Mouse (Mus musculus) gastrocnemius, postnatal 4 days (tissue): ENCODE measurements around the gene Plagl2. TPM values are rescaled to one million over a fixed set of nuclear protein-coding genes. Genes with fewer than 3 reads are reported as not detected.
A peak's percentile ranks its signal among the peaks of the same experiment; 100 is the strongest.
"Not testable (repeated sequence)": the region's sequence is repeated elsewhere in the genome, so short reads cannot be mapped to it uniquely, and the experiment has no call there.

ENCODE experiments used
- DNase-seq, 2 experiments: peaks; one replicate each; pipeline ENCODE4 v3.0.0; 2021 to 2022; ENCODE audit warnings: low spot score in 2 of 2, mixed read lengths in 2 of 2
- long read RNA-seq, 2 experiments: library from polyadenylated mRNA; stranded (forward); transcript quantifications; one replicate each; pipeline ENCODE4 v2.0.0; 2021
- total RNA-seq, 2 experiments: library from RNA; stranded (reverse); gene quantifications; 2 replicates each; pipeline ENCODE4 v1.2.3; 2021

Gene Plagl2
- 10 to 100 TPM; 13.4 to 13.6 TPM for total RNA-seq
- long read RNA-seq, experiment 1, partial matches to known transcripts, result 1 of 3 reads
- long read RNA-seq, experiment 1, other reads (novel, unspliced or antisense), result 2 of 3 reads
- long read RNA-seq, experiment 2, full-length matches to known transcripts, result 1 of 8 reads
- long read RNA-seq, experiment 2, partial matches to known transcripts, result 0 of 8 reads
- long read RNA-seq, experiment 2, other reads (novel, unspliced or antisense), result 7 of 8 reads

- DNase-seq, result peak; percentile 86 to 90
These were observed at the start of gene Plagl2, which contains the start of gene Pofut1 for GRCm38 (mm10) chr2:153241250-153242014. Gene Plagl2 (minus strand): TSS chr2:153241426. Gene Pofut1 (plus strand): TSS chr2:153241533.

DNA sequence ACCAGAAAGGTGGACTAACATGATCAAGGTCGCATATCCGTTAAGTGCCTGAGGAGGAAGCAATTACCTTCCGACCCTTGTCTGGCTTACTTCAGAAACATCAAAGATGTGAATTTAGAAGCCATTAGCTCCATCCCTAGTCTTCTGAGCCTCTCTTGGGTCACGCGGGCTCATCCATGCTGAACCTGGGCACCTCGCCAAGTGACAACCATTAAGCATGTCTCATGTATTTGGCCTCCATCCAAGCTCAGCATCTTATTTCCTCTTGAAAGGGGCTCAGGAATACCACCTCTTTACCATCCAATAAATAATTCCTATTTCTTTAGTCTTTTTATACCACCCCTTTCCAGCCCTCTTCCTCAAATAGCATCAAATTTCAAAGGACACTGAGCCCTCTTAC, 46.6 kb upstream of the Plagl2 start:
- DNase-seq, result no peak

DNA sequence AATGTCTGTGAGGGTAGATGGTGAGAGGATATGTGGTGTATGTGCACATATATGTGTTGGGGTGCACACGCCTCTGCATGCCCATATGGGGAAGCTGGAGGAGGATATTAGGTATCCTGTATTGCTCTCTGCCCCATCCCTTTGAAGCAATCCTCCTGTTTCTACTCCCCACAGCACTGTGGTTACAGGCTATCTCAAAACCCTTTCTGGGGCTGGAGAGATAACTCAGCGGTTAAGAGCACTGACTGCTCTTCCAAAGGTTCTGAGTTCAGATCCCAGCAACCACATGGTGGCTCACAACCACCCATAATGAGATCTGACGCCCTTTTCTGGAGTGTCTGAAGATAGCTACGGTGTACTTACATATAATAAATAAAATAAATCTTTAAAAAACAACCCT, 45.3 kb upstream of the Plagl2 start:
- DNase-seq, result no peak

DNA sequence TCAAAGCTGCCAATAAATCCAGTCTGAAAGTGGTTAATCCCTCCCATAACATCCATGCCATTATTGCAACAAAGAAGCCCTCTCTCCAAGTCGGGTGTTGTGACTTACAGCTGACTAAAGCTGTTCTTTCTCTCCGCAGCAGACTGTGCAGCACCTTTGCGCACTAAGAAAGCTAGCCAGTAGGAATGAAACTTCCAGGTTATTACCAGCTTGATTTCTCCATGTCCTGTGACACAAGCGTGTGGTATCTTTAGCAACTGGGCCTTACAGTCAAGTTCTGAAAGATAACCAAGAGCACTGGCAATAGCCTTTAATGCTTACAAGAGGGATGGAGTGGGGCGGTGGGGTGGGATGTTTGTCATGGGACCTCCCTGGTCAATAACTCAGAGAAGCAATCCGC, 42.7 kb upstream of the Plagl2 start:
- no peak for DNase-seq

DNA sequence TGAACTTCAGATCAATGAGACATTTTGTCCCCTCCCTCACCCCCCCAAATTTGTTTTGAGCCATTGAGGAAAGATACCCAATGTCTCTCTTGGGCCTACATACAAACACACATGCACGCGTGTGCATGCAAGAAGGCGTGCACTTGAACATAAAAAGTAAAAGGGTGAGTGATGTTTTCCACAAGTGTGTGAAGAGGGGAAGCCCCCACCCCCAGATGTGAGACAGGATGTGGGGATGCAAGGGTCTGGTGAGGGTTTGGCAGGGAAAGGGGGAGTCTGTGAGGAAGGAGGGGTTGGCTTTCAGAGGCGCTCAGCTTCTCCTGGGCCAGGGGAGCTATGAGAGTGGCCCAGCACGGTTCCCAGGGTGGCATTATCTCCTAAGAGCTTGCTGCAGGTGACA, 37.1 kb upstream of the Plagl2 start:
- no peak for DNase-seq

DNA sequence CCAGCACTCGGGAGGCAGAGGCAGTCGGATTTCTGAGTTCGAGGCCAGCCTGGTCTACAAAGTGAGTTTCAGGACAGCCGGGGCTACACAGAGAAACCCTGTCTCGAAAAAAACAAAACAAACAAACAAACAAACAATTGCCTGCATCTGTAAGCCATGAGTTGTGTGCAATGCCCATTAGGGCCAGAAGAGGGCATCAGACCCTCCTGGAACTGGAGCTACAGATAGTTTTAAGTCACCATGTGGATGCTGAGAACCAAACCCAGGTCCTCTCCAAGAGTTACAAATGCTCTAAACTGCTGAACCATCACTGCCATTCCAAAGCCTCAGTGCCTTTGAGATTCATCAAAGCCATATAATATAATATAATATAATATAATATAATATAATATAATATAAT, 35.6 kb upstream of the Plagl2 start:
- not testable (repeated sequence) for DNase-seq

DNA sequence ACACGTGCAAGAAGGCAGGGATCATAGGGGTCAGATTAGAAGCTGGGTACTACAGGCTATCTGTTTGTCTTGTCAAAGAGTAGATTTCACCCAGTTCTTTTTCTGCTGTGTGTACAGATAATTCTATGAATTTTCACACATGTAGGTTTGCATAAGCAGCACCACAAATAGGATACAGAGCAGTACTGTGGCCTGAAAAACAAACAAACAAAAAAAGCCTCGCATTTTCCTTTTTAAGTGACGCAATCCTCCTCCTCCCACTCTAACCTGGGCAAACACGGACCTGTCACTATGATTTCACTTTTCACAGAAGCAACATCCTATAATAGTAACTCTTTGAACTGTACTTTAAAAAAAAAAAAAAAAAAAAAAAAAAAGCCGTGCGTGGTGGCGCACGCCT, 35.2 kb upstream of the Plagl2 start:
- DNase-seq, result no peak

DNA sequence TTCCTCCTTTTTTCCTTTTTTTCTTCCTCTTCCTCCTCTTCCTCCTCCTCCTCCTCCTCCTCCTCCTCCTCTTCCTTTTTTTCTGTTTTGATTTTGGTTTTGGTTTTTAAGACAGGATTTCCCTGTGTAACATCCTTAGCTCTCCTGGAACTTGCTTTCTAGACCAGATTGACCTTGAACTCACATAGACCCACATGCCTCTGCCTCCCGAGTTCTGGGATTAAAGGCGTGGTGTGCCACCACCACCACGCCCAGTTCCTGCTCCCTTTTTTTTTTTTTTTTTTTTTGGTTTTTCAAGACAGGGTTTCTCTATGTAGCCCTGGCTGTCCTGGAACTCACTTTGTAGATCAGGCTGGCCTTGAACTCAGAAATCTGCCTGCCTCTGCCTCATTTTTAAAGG, 34.4 kb upstream of the Plagl2 start:
- not testable (repeated sequence) for DNase-seq

- no peak for DNase-seq
These were observed 33.7 kb upstream of the Plagl2 start for GRCm38 (mm10) chr2:153274919-153275247.

- DNase-seq, result not testable (repeated sequence)
These were observed 33.1 kb upstream of the Plagl2 start for GRCm38 (mm10) chr2:153274200-153274918.

- not testable (repeated sequence) for DNase-seq
These were observed 29.1 kb upstream of the Plagl2 start for GRCm38 (mm10) chr2:153270231-153270915.

DNA sequence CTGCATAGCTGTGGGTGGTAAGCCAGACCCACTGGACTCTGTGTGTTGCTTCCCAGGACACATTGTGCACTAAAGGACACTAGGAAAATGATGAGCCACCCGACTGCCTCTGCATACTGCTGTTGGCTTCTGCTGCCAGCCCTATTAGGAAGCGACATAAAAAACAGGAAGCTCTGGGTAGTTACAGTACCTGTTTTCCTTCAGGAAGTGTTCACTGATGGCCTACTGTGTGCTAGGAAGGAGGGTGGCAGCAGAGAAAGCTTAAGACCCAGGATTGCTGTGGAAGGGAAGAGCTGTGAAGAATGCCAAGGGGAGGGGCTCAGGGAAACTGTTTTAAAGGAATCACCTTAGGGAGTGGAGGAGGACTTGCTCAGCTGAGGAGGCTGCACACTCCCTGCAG, 26.1 kb upstream of the Plagl2 start:
- no peak for DNase-seq

GRCm38 (mm10) chr2:153263053-153263452, 21.8 kb upstream of the Plagl2 start:
- DNase-seq, result no peak

DNA sequence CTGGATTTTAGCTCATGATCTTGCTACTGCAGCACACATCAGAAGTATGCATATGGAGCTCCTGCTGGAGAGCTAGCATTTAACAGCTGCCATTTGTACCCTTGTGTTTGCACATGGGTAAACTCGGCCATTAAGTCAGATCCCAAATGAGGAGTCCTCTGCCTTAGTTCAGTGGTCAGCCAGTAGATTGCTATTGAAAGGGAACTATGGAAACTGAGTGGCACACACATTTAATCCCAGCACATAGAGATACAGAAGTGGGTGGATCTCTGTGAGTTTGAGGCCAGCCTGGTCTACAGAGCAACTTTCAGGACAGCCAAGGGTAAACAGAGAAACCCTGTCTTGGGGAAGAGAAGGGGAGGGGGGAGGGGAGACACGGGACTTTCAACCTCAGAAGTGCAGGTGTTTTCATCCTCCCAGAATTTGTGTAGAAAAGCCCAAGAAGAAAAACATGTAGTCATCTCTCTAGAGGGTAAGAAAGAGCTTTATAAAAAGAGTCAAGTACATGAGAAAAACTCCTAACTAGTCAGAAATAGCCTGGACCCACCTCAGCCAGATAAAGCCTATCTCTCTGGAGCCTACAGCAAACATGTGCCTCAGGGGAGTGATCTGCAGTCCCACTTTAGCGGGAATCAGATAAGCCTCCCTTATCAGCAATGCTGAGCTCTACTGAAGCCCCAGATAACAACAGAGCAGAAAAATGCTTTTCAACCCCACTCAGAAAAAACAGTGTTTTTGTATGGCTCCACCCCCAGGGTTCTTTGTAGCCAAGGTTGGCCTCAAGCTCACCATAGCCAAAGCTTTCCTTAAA, 18.8 kb upstream of the Plagl2 start:
- no peak for DNase-seq

DNA sequence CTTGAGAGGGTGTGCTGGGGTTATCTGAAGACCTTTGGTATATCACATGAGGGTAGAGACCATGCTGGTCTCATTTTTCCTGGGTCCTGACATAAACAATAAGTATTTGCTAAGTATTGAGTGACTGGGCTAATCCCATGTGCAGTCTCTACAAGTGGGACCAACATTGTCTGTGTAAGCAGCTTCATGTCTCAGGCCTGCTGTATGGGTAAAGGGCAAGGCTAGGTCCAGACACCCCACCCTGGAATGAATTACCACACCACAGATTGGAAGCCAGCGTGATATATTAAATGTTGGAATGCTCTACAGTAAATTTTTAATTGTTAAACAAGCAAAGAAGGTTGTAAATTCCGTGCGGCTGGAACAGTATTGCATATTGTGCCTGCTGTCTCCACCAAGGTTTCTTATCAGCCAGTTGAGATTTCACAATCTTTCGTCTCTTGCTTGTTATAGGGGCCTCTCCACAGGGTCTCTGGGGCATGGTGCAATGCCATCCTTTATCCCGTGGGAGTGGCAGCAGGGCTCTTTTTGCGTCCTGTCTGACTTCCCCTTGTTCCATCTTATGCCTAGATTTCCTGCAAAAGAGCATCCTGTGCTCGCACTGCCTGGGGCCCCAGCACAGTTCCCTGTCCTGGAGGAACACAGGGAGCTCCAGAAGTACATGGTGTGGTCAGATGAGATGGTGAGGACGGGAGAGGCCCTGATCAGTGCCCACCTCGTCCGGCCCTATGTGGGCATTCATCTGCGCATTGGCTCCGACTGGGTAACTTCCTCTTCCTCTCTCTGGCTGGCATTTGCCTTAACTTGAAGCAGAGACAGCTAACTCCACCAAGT, 18.0 kb upstream of the Plagl2 start:
- no peak for DNase-seq

GRCm38 (mm10) chr2:153256604-153257003, 15.4 kb upstream of the Plagl2 start:
- DNase-seq, result no peak

GRCm38 (mm10) chr2:153249751-153250150, 8.5 kb upstream of the Plagl2 start:
- DNase-seq, result no peak

DNA sequence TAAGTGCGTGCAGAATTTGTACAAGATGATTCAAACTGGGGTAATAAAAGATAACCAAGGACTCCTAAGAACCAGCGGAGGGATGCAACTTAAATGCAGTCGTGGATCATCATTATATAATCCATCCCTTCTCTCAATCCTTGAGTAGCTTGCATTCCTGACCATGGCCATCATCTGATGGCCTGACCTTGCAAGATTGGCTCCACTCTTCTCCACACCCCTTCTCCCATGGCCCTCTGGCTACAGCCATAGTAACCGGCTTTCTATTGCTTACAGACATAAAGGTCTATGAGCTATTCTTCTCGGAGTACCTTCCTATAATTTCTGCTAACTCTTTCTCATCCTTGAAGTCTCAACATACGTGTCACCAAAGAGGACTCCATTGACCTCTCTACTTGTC, 930 bp upstream of the Plagl2 start:
- DNase-seq, result no peak

DNA sequence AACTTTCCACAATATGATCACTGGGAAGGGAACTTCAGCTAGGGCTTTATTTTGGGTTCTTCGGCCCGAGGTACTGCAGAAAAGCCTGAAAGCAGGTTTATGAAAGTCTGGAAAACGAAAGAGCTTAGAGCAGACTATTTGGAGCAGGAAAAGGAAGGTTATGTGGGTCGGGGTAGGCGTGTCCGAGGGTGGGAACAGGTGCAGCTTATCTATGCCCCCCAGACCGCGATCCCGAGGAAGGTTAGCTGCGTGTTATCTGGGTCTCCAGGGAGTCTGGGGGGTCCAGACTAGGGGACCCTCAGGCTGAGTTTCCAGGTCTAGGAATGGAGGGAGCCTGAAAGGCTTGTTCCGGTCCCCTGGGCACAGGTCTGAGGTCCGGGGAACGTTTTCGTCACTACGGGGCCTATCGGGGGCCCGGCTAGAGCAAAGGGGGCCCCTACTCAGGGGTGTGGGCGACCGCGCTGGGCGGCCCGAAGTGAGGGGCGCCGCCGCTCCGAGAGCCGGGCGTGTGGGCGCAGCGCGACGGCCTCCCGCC, 458 bp downstream of the Plagl2 start:
- peak in 1 of 2 experiments; percentile 19 for DNase-seq
